Mouse (Mus musculus) C2C12 (cell line): ENCODE data around the gene Hsdl2.

Source experiments
- CTCF ChIP-seq: IDR thresholded peaks from one replicate; pipeline ENCODE4 v1.5.1; 2011; ENCODE audit not compliant: control insufficient read depth, insufficient read depth, insufficient read length
- MAX ChIP-seq: IDR thresholded peaks from one replicate; pipeline ENCODE4 v1.6.1; 2011; ENCODE audit warnings: mild to moderate bottlenecking, control low read depth

DNA sequence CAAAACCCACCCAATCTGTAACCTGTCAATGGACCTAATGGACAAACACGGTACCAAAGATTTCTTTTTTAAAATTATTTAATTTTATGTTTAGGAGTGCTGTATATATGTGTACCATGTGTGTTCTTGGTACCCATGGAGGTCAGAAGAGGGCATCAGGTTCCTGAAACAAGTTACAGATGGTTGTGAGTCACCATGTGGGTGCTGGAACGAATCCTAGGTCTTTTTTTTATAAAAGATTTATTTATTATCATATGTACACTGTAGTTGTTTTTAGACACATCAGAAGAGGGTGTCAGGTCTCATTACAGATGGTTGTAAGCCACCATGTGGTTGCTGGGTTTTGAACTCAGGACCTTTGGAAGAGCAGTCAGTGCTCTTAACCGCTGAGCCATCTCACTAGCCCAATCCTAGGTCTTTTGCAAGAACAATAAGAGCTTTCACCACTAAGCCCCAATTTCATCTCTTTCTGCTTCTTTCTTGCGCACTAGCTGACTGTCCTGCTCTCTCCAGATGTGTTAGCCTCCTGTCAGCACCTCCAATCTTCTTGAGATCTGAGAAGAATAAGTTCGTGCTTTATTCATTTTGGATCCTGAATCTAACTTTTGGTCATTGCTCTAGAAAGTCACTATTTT lies 38.4 kb downstream of the Hsdl2 start:
- TF ChIP-seq MAX = no peak
- no peak for TF ChIP-seq CTCF
